Mouse (Mus musculus): ENCODE measurements around the gene Frmd4b. TPM values are rescaled to one million over a fixed set of nuclear protein-coding genes. Genes with fewer than 3 reads are reported as not detected.

Gene Frmd4b
- polyA plus RNA-seq, 1 experiment: 15.6 TPM

GRCm38 (mm10) chr6:97290687-97291086 is 326.7 kb downstream of the Frmd4b start:
- no peak overlapping the region for H3K4me3 ChIP-seq (replicated peaks; ENCODE audit: insufficient read depth, low read depth, low read length)
- no peak for TF ChIP-seq POLR2A (IDR thresholded peaks at IDR 0.05; ENCODE audit: borderline replicate concordance, insufficient read depth, low read length)
- no peak for TF ChIP-seq CTCF (IDR thresholded peaks at IDR 0.05; ENCODE audit: borderline replicate concordance, insufficient read depth, low read depth, low read length)
- H3K27ac ChIP-seq (ENCODE audit: insufficient read depth, low read length): no peak overlapping the region
- no peaks in the 10 kb centered on the region for H3K4me1 ChIP-seq (ENCODE audit: control insufficient read depth, insufficient read depth, low read length)
- 88% methylated on average over 3 of the region's 3 CpGs for WGBS
- no peaks in the 10 kb centered on the region for H3K27me3 ChIP-seq (ENCODE audit: control insufficient read depth, insufficient read depth, low read length)
- DNase-seq: no peak

DNA sequence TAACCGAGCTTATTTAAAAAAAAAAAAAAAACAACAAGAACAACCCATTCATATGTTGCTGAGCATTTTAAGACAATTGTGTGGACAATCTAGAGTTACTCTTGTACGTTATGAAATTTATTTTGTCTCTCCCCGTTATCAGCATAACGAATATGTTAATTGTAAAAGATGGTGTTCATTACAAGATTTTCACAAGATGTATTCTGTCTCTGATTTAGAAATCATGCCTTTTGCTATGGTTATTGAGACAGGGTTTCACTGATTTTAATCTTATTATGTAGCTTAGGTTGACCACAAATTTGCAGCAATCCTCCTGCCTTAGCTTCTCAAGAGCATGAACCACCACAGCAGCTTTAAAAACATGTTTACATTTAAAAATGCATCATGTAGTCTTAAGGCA is 327.5 kb downstream of the Frmd4b start:
- 93% methylated on average over 4 of the region's 4 CpGs for WGBS
- DNase-seq: no peak
- no peak for TF ChIP-seq POLR2A (IDR thresholded peaks at IDR 0.05; ENCODE audit: borderline replicate concordance, insufficient read depth, low read length)
- no peak for TF ChIP-seq CTCF (IDR thresholded peaks at IDR 0.05; ENCODE audit: borderline replicate concordance, insufficient read depth, low read depth, low read length)
- Histone ChIP-seq H3K27me3 (ENCODE audit: control insufficient read depth, insufficient read depth, low read length) (no peaks in the 10 kb centered on the region), H3K4me1 (ENCODE audit: control insufficient read depth, insufficient read depth, low read length) (no peaks in the 10 kb centered on the region), H3K27ac (ENCODE audit: insufficient read depth, low read length) (no peak overlapping the region), H3K4me3 (replicated peaks; ENCODE audit: insufficient read depth, low read depth, low read length) (no peak overlapping the region)

DNA sequence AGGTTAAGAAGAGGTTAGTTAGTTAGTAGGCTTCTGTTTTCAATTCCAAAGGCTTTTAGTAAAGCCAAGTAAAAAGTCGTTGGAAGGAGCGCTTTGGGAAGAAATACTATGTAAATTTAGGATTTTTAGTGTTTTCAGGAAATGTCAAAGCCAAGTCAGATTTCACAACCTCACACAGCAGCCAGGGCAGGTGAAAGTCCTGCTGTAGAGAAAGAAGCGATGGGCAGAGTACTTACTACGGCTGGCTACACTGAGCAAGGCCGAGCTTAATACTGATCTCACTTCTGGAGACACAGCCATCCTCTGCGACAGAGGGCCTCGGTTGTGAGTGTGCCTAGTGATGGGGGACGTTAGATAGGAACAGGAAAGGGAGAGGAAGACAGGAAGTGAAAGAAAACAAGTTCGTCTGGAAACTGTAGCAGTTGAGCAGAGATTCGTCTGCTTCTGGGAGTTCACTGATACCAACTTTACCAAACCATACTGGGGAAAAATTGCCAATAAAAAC is 328.0 kb downstream of the Frmd4b start:
- no peak for DNase-seq
- 89% methylated on average over 10 of the region's 10 CpGs for WGBS
- H3K4me3 ChIP-seq (replicated peaks; ENCODE audit: insufficient read depth, low read depth, low read length): no peak overlapping the region
- no peaks in the 10 kb centered on the region for H3K4me1 ChIP-seq (ENCODE audit: control insufficient read depth, insufficient read depth, low read length)
- TF ChIP-seq CTCF (IDR thresholded peaks at IDR 0.05; ENCODE audit: borderline replicate concordance, insufficient read depth, low read depth, low read length) (no peak), POLR2A (IDR thresholded peaks at IDR 0.05; ENCODE audit: borderline replicate concordance, insufficient read depth, low read length) (no peak)
- no peaks in the 10 kb centered on the region for H3K27me3 ChIP-seq (ENCODE audit: control insufficient read depth, insufficient read depth, low read length)
- no peak overlapping the region for H3K27ac ChIP-seq (ENCODE audit: insufficient read depth, low read length)

- no peaks in the 10 kb centered on the region for H3K4me1 ChIP-seq (ENCODE audit: control insufficient read depth, insufficient read depth, low read length)
- no peak for DNase-seq
- TF ChIP-seq CTCF (IDR thresholded peaks at IDR 0.05; ENCODE audit: borderline replicate concordance, insufficient read depth, low read depth, low read length) (no peak), POLR2A (IDR thresholded peaks at IDR 0.05; ENCODE audit: borderline replicate concordance, insufficient read depth, low read length) (no peak)
- H3K27ac ChIP-seq (ENCODE audit: insufficient read depth, low read length): no peak overlapping the region
- no peak overlapping the region for H3K4me3 ChIP-seq (replicated peaks; ENCODE audit: insufficient read depth, low read depth, low read length)
- H3K27me3 ChIP-seq (ENCODE audit: control insufficient read depth, insufficient read depth, low read length): no peaks in the 10 kb centered on the region
- WGBS: 62% methylated on average over 19 of the region's 19 CpGs
Measured at GRCm38 (mm10) chr6:97288047-97288855, 329.1 kb downstream of the Frmd4b start.

- TF ChIP-seq CTCF (IDR thresholded peaks at IDR 0.05; ENCODE audit: borderline replicate concordance, insufficient read depth, low read depth, low read length): no peak
- no peak for TF ChIP-seq POLR2A (IDR thresholded peaks at IDR 0.05; ENCODE audit: borderline replicate concordance, insufficient read depth, low read length)
- H3K27me3 ChIP-seq (ENCODE audit: control insufficient read depth, insufficient read depth, low read length): no peaks in the 10 kb centered on the region
- WGBS: 97% methylated on average over 5 of the region's 5 CpGs
- no peak overlapping the region for H3K4me3 ChIP-seq (replicated peaks; ENCODE audit: insufficient read depth, low read depth, low read length)
- H3K27ac ChIP-seq (ENCODE audit: insufficient read depth, low read length): no peak overlapping the region
- no peaks in the 10 kb centered on the region for H3K4me1 ChIP-seq (ENCODE audit: control insufficient read depth, insufficient read depth, low read length)
- no peak for DNase-seq
Measured at GRCm38 (mm10) chr6:97286332-97286731, 331.0 kb downstream of the Frmd4b start.

- Histone ChIP-seq H3K27ac (ENCODE audit: insufficient read depth, low read length) (no peak overlapping the region), H3K4me1 (ENCODE audit: control insufficient read depth, insufficient read depth, low read length) (no peaks in the 10 kb centered on the region), H3K27me3 (ENCODE audit: control insufficient read depth, insufficient read depth, low read length) (no peaks in the 10 kb centered on the region), H3K4me3 (replicated peaks; ENCODE audit: insufficient read depth, low read depth, low read length) (no peak overlapping the region)
- 96% methylated on average over 1 of the region's 1 CpGs for WGBS
- DNase-seq: no peak
- no peak for TF ChIP-seq POLR2A (IDR thresholded peaks at IDR 0.05; ENCODE audit: borderline replicate concordance, insufficient read depth, low read length)
- no peak for TF ChIP-seq CTCF (IDR thresholded peaks at IDR 0.05; ENCODE audit: borderline replicate concordance, insufficient read depth, low read depth, low read length)
Measured at GRCm38 (mm10) chr6:97283676-97284075, 333.7 kb downstream of the Frmd4b start.

DNA sequence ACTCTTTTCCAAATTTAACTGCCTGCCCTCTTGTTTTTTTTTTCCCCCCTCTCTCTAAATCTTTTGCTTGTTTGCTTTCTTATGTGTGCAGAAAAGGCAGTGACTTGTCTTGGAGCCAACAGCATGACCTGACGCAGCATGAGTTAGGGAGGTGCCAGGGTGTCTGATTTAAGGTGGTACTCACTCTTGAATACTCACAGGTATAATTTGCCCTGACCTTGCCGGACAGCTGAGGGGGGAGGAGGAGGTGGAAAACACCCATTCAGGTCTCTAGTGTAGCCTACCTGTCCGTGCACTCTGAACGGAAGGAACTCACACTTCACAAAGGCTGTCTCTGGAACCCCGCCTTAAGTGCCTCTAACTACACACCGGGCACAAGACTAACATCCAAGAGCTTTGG is 338.5 kb downstream of the Frmd4b start:
- 62% methylated on average over 6 of the region's 6 CpGs for WGBS
- no peak overlapping the region for H3K4me3 ChIP-seq (replicated peaks; ENCODE audit: insufficient read depth, low read depth, low read length)
- no peaks in the 10 kb centered on the region for H3K27me3 ChIP-seq (ENCODE audit: control insufficient read depth, insufficient read depth, low read length)
- DNase-seq: no peak
- TF ChIP-seq POLR2A (IDR thresholded peaks at IDR 0.05; ENCODE audit: borderline replicate concordance, insufficient read depth, low read length): no peak
- no peak for TF ChIP-seq CTCF (IDR thresholded peaks at IDR 0.05; ENCODE audit: borderline replicate concordance, insufficient read depth, low read depth, low read length)
- H3K27ac ChIP-seq (ENCODE audit: insufficient read depth, low read length): no peak overlapping the region
- H3K4me1 ChIP-seq (ENCODE audit: control insufficient read depth, insufficient read depth, low read length): peaks cover 3% of the 10 kb centered on the region; the same call in 1 of the 2 replicates

Data from cerebellum, adult 2 months (tissue).